Mouse (Mus musculus): ENCODE data around the gene 2410137M14Rik. TPM values are rescaled to one million over a fixed set of nuclear protein-coding genes. Genes with fewer than 3 reads are reported as not detected.

Gene 2410137M14Rik
- polyA plus RNA-seq, 1 experiment from 2014 or later, result 0.36 TPM

Other genes starting within 250 kb of the 2410137M14Rik start
- not detected in 2 replicates for gene H2-M10.5, start 208.3 kb downstream of the 2410137M14Rik start, polyA plus RNA-seq (2015; fragmentation: Nextera tagmentation; extraction: Ambion mirVana)
- gene H2-M10.6, start 169.1 kb downstream of the 2410137M14Rik start, polyA plus RNA-seq (2015; fragmentation: Nextera tagmentation; extraction: Ambion mirVana), result not detected in 2 replicates
- 49.5 and 53.8 TPM in 2 replicates for gene Trim26, start 144.1 kb downstream of the 2410137M14Rik start, polyA plus RNA-seq (2015; fragmentation: Nextera tagmentation; extraction: Ambion mirVana)
- 0.90 and 1.1 TPM in 2 replicates for gene Trim15, start 114.0 kb downstream of the 2410137M14Rik start, polyA plus RNA-seq (2015; fragmentation: Nextera tagmentation; extraction: Ambion mirVana)
- 0.78 and 1.2 TPM in 2 replicates for gene Trim10, start 111.7 kb downstream of the 2410137M14Rik start, polyA plus RNA-seq (2015; fragmentation: Nextera tagmentation; extraction: Ambion mirVana)
- gene Trim40, start 91.1 kb downstream of the 2410137M14Rik start, polyA plus RNA-seq (2015; fragmentation: Nextera tagmentation; extraction: Ambion mirVana), result 0.08 TPM in 1 of 2 replicates, not detected in the other
- gene Trim31, start 83.1 kb downstream of the 2410137M14Rik start, polyA plus RNA-seq (2015; fragmentation: Nextera tagmentation; extraction: Ambion mirVana), result not detected in 2 replicates
- gene Rnf39, start 38.3 kb downstream of the 2410137M14Rik start, polyA plus RNA-seq (2015; fragmentation: Nextera tagmentation; extraction: Ambion mirVana), result 1.6 and 2.6 TPM in 2 replicates
- 156 and 165 TPM in 2 replicates for gene Ppp1r11, start 29.5 kb downstream of the 2410137M14Rik start, polyA plus RNA-seq (2015; fragmentation: Nextera tagmentation; extraction: Ambion mirVana)
- gene Znrd1, start 22.7 kb downstream of the 2410137M14Rik start, polyA plus RNA-seq (2015; fragmentation: Nextera tagmentation; extraction: Ambion mirVana), result 48.8 and 51.7 TPM in 2 replicates
- 4.5 and 5.6 TPM in 2 replicates for gene Znrd1as, start 22.6 kb downstream of the 2410137M14Rik start, polyA plus RNA-seq (2015; fragmentation: Nextera tagmentation; extraction: Ambion mirVana)
- 2.4 and 2.6 TPM in 2 replicates for gene H2-M5, start 8.3 kb upstream of the 2410137M14Rik start, polyA plus RNA-seq (2015; fragmentation: Nextera tagmentation; extraction: Ambion mirVana)
- 206 and 224 TPM in 2 replicates for gene Zfp57, start 19.9 kb upstream of the 2410137M14Rik start, polyA plus RNA-seq (2015; fragmentation: Nextera tagmentation; extraction: Ambion mirVana)
- gene Mog, start 42.2 kb upstream of the 2410137M14Rik start, polyA plus RNA-seq (2015; fragmentation: Nextera tagmentation; extraction: Ambion mirVana), result 1.6 and 1.9 TPM in 2 replicates
- gene Gabbr1, start 64.7 kb upstream of the 2410137M14Rik start, polyA plus RNA-seq (2015; fragmentation: Nextera tagmentation; extraction: Ambion mirVana), result 82.9 and 85.5 TPM in 2 replicates
- gene Olfr90, start 107.3 kb upstream of the 2410137M14Rik start, polyA plus RNA-seq (2015; fragmentation: Nextera tagmentation; extraction: Ambion mirVana), result 0.09 TPM in 1 of 2 replicates, not detected in the other
- gene Olfr91, start 117.0 kb upstream of the 2410137M14Rik start, polyA plus RNA-seq (2015; fragmentation: Nextera tagmentation; extraction: Ambion mirVana), result not detected in 2 replicates
- not detected in 2 replicates for gene Olfr92, start 138.9 kb upstream of the 2410137M14Rik start, polyA plus RNA-seq (2015; fragmentation: Nextera tagmentation; extraction: Ambion mirVana)
- gene Olfr93, start 180.3 kb upstream of the 2410137M14Rik start, polyA plus RNA-seq (2015; fragmentation: Nextera tagmentation; extraction: Ambion mirVana), result not detected in 2 replicates
- not detected in 2 replicates for gene Ubd, start 212.7 kb upstream of the 2410137M14Rik start, polyA plus RNA-seq (2015; fragmentation: Nextera tagmentation; extraction: Ambion mirVana)
- 0.20 TPM in 1 of 2 replicates, not detected in the other for gene Olfr94, start 219.8 kb upstream of the 2410137M14Rik start, polyA plus RNA-seq (2015; fragmentation: Nextera tagmentation; extraction: Ambion mirVana)
- not detected in 2 replicates for gene Olfr95, start 231.9 kb upstream of the 2410137M14Rik start, polyA plus RNA-seq (2015; fragmentation: Nextera tagmentation; extraction: Ambion mirVana)
- gene Olfr96, start 238.9 kb upstream of the 2410137M14Rik start, polyA plus RNA-seq (2015; fragmentation: Nextera tagmentation; extraction: Ambion mirVana), result not detected in 2 replicates

Data from hindbrain, embryonic 16.5 days (tissue).